Mouse (Mus musculus) right cerebral cortex, postnatal 14 days (tissue): ENCODE results near the gene Ing1.
"Not testable (repeated sequence)": the region's sequence is repeated elsewhere in the genome, so short reads cannot be mapped to it uniquely, and the experiment has no call there.

Source experiments
- DNase-seq: peaks from one replicate; pipeline ENCODE4 v3.0.0; 2022

The Ing1 gene

GRCm38 (mm10) chr8:11551497-11551896 lies 3.9 kb upstream of the Ing1 start:
- not testable (repeated sequence) for DNase-seq

GRCm38 (mm10) chr8:11552390-11552789 lies 3.0 kb upstream of the Ing1 start:
- DNase-seq: no peak

- peak; percentile 99 for DNase-seq
Measured at GRCm38 (mm10) chr8:11555720-11556591, 585 bp downstream of the Ing1 start.

- DNase-seq: peak; percentile 52
Measured at GRCm38 (mm10) chr8:11556691-11557423, 1.5 kb downstream of the Ing1 start.

- peak; percentile 45 for DNase-seq
Measured at GRCm38 (mm10) chr8:11557424-11557767, 2.0 kb downstream of the Ing1 start.

DNA sequence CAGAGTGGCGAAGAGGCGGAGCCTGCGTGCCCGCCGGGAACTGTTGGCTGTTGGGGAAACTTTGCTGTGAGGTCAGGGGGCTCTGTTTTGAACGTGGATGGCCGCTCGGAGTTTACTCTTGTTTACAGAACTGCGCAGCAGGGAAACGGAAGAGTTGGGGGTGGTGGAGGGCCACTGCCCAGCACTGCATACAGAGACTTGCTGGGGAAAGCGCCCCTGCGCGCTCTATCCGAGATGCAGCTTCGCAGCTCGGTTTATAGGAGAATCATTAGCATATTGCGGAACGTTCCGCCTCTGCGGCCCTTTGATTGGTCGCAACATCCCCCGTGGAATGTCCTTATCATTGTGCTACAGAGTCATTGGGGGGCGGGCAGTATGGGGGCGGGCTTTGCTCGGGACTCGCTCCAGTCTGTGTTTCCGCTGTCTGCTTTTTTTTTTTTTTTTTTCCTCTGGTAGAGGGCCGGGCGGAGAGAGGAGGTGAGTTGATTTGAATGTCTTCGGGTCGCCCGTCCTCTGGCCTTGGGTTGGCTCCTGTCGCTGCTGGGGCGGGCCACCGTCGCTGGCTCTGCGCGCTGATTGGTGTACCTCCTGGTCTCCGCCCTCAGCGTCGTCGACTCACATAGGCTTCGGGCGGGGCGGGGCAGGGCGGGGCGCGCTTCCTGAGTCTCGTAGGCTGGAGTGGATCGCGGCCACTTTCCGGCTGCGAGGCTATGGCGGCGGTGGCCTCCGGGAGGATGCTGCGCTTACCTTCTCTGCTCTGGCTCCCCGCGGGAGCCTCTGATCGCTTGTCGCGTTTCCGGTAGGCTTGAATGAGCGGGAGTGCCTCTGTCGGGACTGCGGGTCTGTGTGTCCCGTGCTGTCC lies 2.6 kb downstream of the Ing1 start:
- peak; percentile 94 for DNase-seq

DNA sequence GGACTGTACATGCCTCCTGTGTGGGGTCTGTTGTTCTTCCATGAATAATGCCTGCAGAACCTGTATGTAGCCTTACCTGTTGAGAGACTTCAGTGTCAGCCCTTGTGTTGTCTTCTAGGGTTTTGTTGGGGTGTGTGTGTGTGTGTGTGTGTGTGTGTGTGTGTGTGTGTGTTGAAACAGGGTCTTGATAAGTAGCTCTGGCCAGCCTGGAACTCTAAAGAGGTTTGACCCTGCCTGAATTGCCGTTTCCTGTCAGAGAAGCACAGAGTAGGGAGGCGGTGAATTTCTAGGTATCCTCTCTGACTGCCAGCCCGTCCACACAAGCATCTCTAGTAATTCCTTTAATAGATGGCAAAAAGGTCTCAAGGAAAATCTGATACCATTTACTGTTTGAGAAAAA lies 4.1 kb downstream of the Ing1 start:
- DNase-seq: no peak

DNA sequence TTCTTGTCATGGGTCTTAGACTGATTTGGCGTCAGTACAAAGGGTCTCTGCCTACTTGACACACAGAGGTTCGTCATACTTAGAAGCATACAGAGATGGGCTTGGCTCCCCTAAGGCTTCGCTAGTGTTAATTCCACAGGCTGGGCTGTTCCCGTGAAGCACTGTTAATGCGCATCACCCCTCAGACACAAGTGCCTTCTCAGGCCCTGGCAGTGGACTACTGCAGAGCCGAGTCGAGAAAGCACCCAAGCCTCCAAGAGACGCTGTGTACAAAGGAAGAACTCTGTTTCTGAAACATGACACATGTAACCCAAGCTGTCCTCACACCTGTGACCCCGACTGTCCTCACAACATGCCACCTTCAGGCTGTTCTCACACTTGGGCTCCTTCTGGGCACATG lies 4.8 kb downstream of the Ing1 start:
- no peak for DNase-seq

DNA sequence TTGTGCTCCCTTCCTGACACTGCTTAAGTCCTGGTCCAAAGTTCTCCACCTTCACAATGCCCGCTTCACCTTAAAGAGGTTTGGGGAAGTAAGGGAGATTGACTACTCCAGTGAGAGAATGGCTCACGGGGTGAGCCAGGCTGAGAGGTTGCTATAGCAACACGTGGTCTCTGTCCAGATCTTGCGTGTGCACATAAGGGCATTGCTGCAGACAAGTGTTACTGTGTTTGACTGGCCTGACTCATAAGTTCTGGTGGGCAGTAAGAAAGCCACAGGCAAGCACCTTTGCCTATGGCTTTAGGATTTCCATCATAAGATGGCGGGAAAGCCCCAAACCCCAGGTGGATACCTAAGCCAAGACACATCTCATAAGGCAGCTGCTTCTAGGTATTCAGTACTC lies 8.9 kb downstream of the Ing1 start:
- DNase-seq: no peak

DNA sequence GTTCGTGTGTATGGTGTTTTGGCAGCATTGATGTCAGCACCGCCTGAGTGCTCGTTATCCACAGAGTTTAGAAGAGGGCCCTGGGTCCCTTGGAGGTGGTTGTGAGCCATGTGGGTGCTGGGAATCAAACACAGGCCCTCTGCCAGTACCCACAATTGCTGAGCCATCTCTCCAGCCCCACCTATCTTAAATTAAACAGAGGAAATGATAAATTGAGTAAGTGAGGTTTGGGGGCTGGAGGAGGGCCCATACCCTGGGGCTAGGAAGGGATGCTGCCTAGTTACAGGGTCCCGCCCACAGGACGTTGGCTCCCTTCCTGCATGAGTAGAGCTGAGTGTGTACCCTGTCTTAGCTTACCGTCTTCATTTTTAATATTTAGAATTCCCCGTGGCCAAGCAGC lies 9.3 kb downstream of the Ing1 start:
- DNase-seq: no peak

GRCm38 (mm10) chr8:11568193-11568592 lies 12.8 kb downstream of the Ing1 start:
- not testable (repeated sequence) for DNase-seq

- DNase-seq: no peak
Measured at GRCm38 (mm10) chr8:11569260-11570097, 14.1 kb downstream of the Ing1 start.

DNA sequence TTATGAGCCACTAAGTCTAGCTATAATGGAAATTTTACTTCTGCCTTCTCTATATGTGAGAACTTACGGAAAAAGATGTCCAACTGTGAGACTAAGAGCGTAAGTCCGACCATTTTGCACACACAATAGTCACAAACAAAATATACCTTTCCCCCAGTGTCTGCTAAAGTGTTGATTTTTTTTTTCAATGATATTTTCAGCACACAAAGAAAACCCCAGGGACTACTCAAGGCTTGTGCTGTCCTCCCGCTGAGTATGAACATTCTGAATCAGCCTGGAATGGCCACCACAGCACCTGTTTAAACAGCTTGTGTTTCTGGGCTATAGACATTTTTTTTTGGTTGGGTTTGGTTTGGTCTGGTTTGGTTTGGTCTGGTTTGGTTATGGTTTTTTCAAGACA lies 15.4 kb downstream of the Ing1 start:
- DNase-seq: no peak

DNA sequence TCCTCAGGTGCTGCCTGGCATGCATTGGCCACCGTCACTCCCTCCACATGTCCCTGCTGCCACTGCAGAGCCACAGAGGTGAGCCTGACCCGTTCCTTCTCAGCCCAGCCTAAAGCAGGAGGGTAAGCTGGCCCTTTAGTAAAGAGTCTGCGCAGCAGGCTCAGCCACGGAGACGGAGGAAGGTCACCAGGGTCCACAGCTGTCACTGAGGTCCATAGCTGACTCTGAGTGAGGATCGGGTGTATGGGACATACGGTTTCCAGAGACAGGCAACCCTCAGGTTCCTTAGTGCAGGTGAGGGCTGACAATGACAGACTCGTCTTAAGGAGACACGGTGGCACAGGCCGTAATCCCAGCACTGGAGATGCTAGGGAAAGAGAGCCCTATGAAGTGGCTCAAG lies 16.6 kb downstream of the Ing1 start:
- DNase-seq: no peak

- no peak for DNase-seq
Measured at GRCm38 (mm10) chr8:11572428-11572827, 17.1 kb downstream of the Ing1 start.

- no peak for DNase-seq
Measured at GRCm38 (mm10) chr8:11574911-11575603, 19.7 kb downstream of the Ing1 start.

GRCm38 (mm10) chr8:11575604-11576384 lies 20.4 kb downstream of the Ing1 start:
- DNase-seq: no peak

DNA sequence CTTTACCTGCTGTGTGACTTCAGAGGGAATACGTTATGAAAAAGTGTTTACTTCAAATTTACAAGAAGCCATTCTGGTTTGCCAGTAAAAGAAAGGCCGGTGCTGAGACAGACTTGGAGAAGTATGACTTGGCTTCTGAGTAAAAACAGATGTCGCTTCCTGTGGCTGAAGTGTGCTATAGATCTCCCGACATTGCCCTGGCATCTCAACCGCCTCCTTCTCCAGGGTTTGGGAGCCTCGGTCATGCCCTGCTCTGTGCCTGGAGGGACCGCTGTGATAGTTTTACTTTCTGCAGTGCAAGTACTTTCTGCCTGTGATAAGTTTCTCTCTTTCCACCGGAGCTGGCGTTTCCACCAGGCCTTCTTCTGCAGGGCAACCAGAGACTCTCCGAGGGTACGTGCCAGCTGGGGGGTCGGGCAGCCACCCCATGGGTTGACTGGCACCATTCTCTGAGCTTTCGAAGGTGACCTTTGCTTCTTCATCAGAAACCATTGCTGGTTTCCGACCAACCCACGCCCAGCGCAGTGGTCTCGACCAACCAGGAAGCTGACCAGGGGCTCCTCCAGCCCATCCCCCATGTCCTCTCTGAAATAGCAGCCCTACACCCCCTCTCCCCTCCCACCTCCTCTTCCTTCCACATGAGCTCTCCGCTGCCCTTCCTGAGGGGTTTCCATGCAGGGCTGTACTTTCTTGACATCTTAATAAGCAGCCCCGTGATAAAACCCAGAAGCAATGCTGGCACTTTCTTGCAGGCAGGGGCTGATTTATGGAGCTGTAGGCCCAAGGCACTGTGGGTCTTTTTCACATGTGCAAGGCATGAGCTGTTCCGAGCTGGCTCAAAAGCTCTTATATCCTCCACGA lies 30.4 kb downstream of the Ing1 start:
- no peak for DNase-seq

GRCm38 (mm10) chr8:11586374-11586745 lies 31.0 kb downstream of the Ing1 start:
- no peak for DNase-seq

- DNase-seq: no peak
Measured at GRCm38 (mm10) chr8:11591837-11592236, 36.5 kb downstream of the Ing1 start.
